ENCODE assay signal across 8 mouse cellular contexts in genomic region chrX:52164134-52164737, GRCm38 (mm10). TPM values are rescaled to one million over a fixed set of nuclear protein-coding genes. Genes with fewer than 3 reads are reported as not detected.
DNase-seq lines count a peak whose midpoint lies in the region; ATAC-seq lines count a peak whose summit lies in the region.

No protein-coding gene starts in this region.

- peaks cover 53% of the 10 kb centered on the region for H3K27me3 ChIP-seq in megakaryocyte, embryonic 14.5 days (replicated peaks)
- H3K27me3 ChIP-seq in embryonic facial prominence, embryonic 13.5 days, result peaks cover 27% of the 10 kb centered on the region
- H3K27me3 ChIP-seq in neural tube, embryonic 14.5 days (ENCODE audit: control insufficient read depth, insufficient read depth, low read length), result no peaks in the 10 kb centered on the region

- H3K27ac ChIP-seq in embryonic facial prominence, embryonic 13.5 days, result peak overlapping the region; percentile 77
- no peak overlapping the region for H3K27ac ChIP-seq in neural tube, embryonic 14.5 days (ENCODE audit: low read depth, low read length)

- no peaks in the 10 kb centered on the region for H3K36me3 ChIP-seq in megakaryocyte, embryonic 14.5 days (replicated peaks; ENCODE audit: low read length)
- no peaks in the 10 kb centered on the region for H3K36me3 ChIP-seq in embryonic facial prominence, embryonic 13.5 days
- no peaks in the 10 kb centered on the region for H3K36me3 ChIP-seq in neural tube, embryonic 14.5 days (ENCODE audit: control insufficient read depth, insufficient read depth, low read length)

- intact Hi-C loops in heart, postnatal 10 days (cut with DNase I), result loop anchor here (5.0 kb wide), 1 partner anchor 208 kb away; no protein-coding TSS in a partner anchor

- no peak for ATAC-seq in megakaryocyte, adult 5-6 weeks (ENCODE audit: poor library complexity, severe bottlenecking)
- 0 out of 2 replicates have a peak, but pooled peaks have one; percentile 20 for ATAC-seq in embryonic facial prominence, embryonic 13.5 days (ENCODE audit: insufficient number of reproducible peaks, insufficient read depth, low FRiP score, low TSS enrichment, low read depth)
- peak; percentile 4 for ATAC-seq in neural tube, embryonic 14.5 days (ENCODE audit: low read depth)

- WGBS in embryonic facial prominence, embryonic 13.5 days, result 23% methylated on average over 43 of the region's 44 CpGs
- 16% methylated on average over 41 of the region's 44 CpGs for WGBS in neural tube, embryonic 14.5 days

- H3K4me3 ChIP-seq in megakaryocyte, embryonic 14.5 days (replicated peaks), result peak overlapping the region; percentile 86
- H3K4me3 ChIP-seq in embryonic facial prominence, embryonic 13.5 days, result peak overlapping the region; percentile 60
- H3K4me3 ChIP-seq in neural tube, embryonic 14.5 days (ENCODE audit: low read depth, low read length), result peak overlapping the region; percentile 43

- peak overlapping the region; percentile 59 for H3K4me2 ChIP-seq in embryonic facial prominence, embryonic 13.5 days
- peak overlapping the region; percentile 62 for H3K4me2 ChIP-seq in neural tube, embryonic 14.5 days (ENCODE audit: low read depth, low read length)

- peak; percentile 24 to 32 for DNase-seq in heart, postnatal 10 days
- DNase-seq in liver (peak; percentile 26), MN1 (ENCODE audit: low spot score) (no peak)
- DNase-seq in cerebellum, adult 9-10 months, result no peak

- H3K4me1 ChIP-seq in megakaryocyte, embryonic 14.5 days, result peaks cover 3% of the 10 kb centered on the region; the same call in 1 of the 2 replicates
- peaks cover 15% of the 10 kb centered on the region for H3K4me1 ChIP-seq in embryonic facial prominence, embryonic 13.5 days
- no peaks in the 10 kb centered on the region for H3K4me1 ChIP-seq in neural tube, embryonic 14.5 days (ENCODE audit: control insufficient read depth, insufficient read depth, low read length)

- H3K9me3 ChIP-seq in megakaryocyte, embryonic 14.5 days, result peaks cover 16% of the 10 kb centered on the region; the same call in 1 of the 2 replicates
- no peaks in the 10 kb centered on the region for H3K9me3 ChIP-seq in embryonic facial prominence, embryonic 13.5 days
- no peaks in the 10 kb centered on the region for H3K9me3 ChIP-seq in neural tube, embryonic 14.5 days (ENCODE audit: control insufficient read depth, low read length)

- H3K9ac ChIP-seq in embryonic facial prominence, embryonic 13.5 days, result peak overlapping the region; percentile 80
- H3K9ac ChIP-seq in neural tube, embryonic 14.5 days (replicated peaks; ENCODE audit: low read depth, low read length), result peak overlapping the region; percentile 37

RNA-seq across cellular contexts. Expression of gene Gpc4, which starts 0.8 kb away (rescaled TPM):
- polyA plus RNA-seq in megakaryocyte, embryonic 14.5 days (2012; ENCODE audit: insufficient read depth, low replicate concordance), result 1.6 and 3.6 TPM in 2 replicates
- total RNA-seq in megakaryocyte, adult 5-6 weeks (2015), result 1.0 and 1.9 TPM in 2 replicates
- total RNA-seq in megakaryocyte, adult 5-6 weeks (2017), result 0.37 and 0.40 TPM in 2 replicates
- 70.3 and 82.2 TPM in 2 replicates for polyA plus RNA-seq in embryonic facial prominence, embryonic 13.5 days (2015; fragmentation: Nextera tagmentation; extraction: Ambion mirVana)
- total RNA-seq in heart, postnatal 10 days (2021), result 10 to 100 TPM; 51.6 to 55.4 TPM
- 10.6 and 15.9 TPM in 2 replicates for polyA plus RNA-seq in neural tube, embryonic 14.5 days (2014; fragmentation: Nextera tagmentation; extraction: Ambion mirVana)

Comparison
In these comparisons a context has a peak if more than half of its experiments do, and no peak if none do; other contexts are left out.
1. DNase-seq: peak in heart, postnatal 10 days (2 of 2) and liver (single experiment); none in MN1 (single experiment) and cerebellum, adult 9-10 months (single experiment).
2. Peak in every context shown above with its lines, with median percentiles within 50 percentile points of each other: H3K4me3 ChIP-seq.